Mouse (Mus musculus) ES-E14 (cell line): Measurements from ENCODE around the gene Ube2g2.
A peak's percentile ranks its signal among the peaks of the same experiment; 100 is the strongest.

ENCODE experiments used
- CHD2 ChIP-seq: IDR thresholded peaks from 2 replicates; pipeline ENCODE4 v1.6.1; 2014; ENCODE audit warnings: mild to moderate bottlenecking, low read depth, low read length, inconsistent platforms
- HCFC1 ChIP-seq: IDR thresholded peaks from 2 replicates; pipeline ENCODE4 v1.6.1; 2012; ENCODE audit warnings: low read length, inconsistent platforms, borderline replicate concordance; ENCODE audit not compliant: insufficient read depth
- MAFK ChIP-seq: IDR thresholded peaks from 2 replicates; pipeline ENCODE4 v1.6.1; 2014; ENCODE audit warnings: mild to moderate bottlenecking, low read depth, low read length, inconsistent platforms; ENCODE audit not compliant: insufficient read depth
- ZC3H11A ChIP-seq: IDR thresholded peaks from 2 replicates; pipeline ENCODE4 v1.6.1; 2012; ENCODE audit warnings: low read depth, mild to moderate bottlenecking, inconsistent platforms, low read length, borderline replicate concordance
- ZNF384 ChIP-seq: IDR thresholded peaks from 2 replicates; pipeline ENCODE4 v1.6.1; 2012; ENCODE audit warnings: low read depth, low read length, inconsistent platforms

- TF ChIP-seq ZC3H11A: no peak
- no peak for TF ChIP-seq ZNF384
- 0 out of 2 replicates have a peak, but pooled peaks have one; percentile 17 for TF ChIP-seq MAFK
- TF ChIP-seq CHD2: no peak; the same call in 1 of the 2 replicates
- TF ChIP-seq HCFC1: 0 out of 2 replicates have a peak, but pooled peaks have one; percentile 12
These were observed 15.9 kb upstream of the Ube2g2 start, which contains the start of the genes Sumo3 and Gm49325 for GRCm38 (mm10) chr10:77605908-77606826.
